Mouse (Mus musculus): Measurements from ENCODE around the gene Slc25a28.

GRCm38 (mm10) chr19:43663471-43663870 lies 11.2 kb downstream of the Slc25a28 start:
- no peak for TF ChIP-seq CTCF (IDR thresholded peaks at IDR 0.05; ENCODE audit: borderline replicate concordance, insufficient read depth, low read depth, low read length)
- TF ChIP-seq POLR2A (IDR thresholded peaks at IDR 0.05; ENCODE audit: borderline replicate concordance, insufficient read depth, low read length) = no peak
